ENCODE assay signal across 18 mouse cellular contexts in the genomic region with DNA sequence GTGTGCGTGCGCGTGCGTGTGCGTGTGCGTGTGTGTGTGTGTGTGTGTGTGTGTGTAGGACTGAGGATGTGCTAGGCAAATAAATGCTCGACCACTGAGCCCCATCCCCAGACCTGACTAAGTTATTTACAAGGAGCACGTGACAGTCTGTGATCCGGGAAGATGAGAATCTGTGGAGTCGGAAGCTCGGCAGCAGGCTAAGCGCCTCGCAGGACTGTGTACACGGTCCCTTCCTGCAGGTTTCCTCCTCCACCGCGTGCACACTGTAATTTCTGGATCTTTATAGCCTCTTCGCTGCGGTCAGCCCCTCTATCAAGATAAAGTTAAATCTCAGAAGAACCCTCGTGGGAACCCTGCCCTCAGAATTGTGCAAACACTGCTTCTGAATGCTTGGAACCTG. TPM values are rescaled to one million over a fixed set of nuclear protein-coding genes. Genes with fewer than 3 reads are reported as not detected.
DNase-seq lines count a peak whose midpoint lies in the region; ATAC-seq and TF ChIP-seq lines count a peak whose summit lies in the region.
"Had no signal": no experiment of that assay in that cellular context is flagged by ENCODE, and none has a peak within 500 bp of the region (broad histone marks: within the 10 kb centered on the region; RNA-seq: fewer than 3 reads in every experiment).

No protein-coding gene starts in this region.

- ATAC-seq in intestine, embryonic 14.5 days (replicated peaks; ENCODE audit: low FRiP score, low TSS enrichment, low read depth): peak; percentile 40; the same call in 1 of the 2 replicates
- no peak for ATAC-seq in intestine, postnatal 0 days
- peak; percentile 54; the same call in 1 of the 2 replicates for ATAC-seq in midbrain, embryonic 11.5 days (ENCODE audit: low FRiP score)
- ATAC-seq in midbrain, embryonic 13.5 days: peak; percentile 62; the same call in 1 of the 2 replicates
- ATAC-seq: Patski had no signal

- no peaks in the 10 kb centered on the region for H3K9me3 ChIP-seq in intestine, embryonic 14.5 days (ENCODE audit: control insufficient read depth, low read length)
- no peaks in the 10 kb centered on the region for H3K9me3 ChIP-seq in intestine, postnatal 0 days (ENCODE audit: control insufficient read depth)
- no peaks in the 10 kb centered on the region for H3K9me3 ChIP-seq in midbrain, embryonic 11.5 days (ENCODE audit: control insufficient read depth, low read length)
- no peaks in the 10 kb centered on the region for H3K9me3 ChIP-seq in midbrain, embryonic 10.5 days (replicated peaks)
- H3K9me3 ChIP-seq in midbrain, embryonic 13.5 days: no peaks in the 10 kb centered on the region
- H3K9me3 ChIP-seq: heart, embryonic 15.5 days had no signal

- no peak for DNase-seq in intestine, embryonic 14.5 days (ENCODE audit: low spot score)
- DNase-seq in midbrain, embryonic 11.5 days (ENCODE audit: low spot score, missing footprints): no peak
- DNase-seq in midbrain, embryonic 10.5 days (ENCODE audit: low spot score): no peak
- DNase-seq in thymus, adult 18-20 months: no peak
- DNase-seq in layer of hippocampus, postnatal 10 days (ENCODE audit: low spot score in 2 of 2): no peak
- DNase-seq: adrenal gland, postnatal 36 days; B cell, adult 2 months; cerebellum, adult 9-10 months; gastrocnemius, postnatal 10 days; heart, adult 18-20 months; kidney, postnatal 25 days; layer of hippocampus, adult 9-11 months; thymus, postnatal 4 days had no signal

- TF ChIP-seq CTCF in intestine, postnatal 0 days (IDR thresholded peaks at IDR 0.05; ENCODE audit: low read depth): no peak

- WGBS in intestine, embryonic 14.5 days: 51% methylated on average over 19 of the region's 19 CpGs
- 54% methylated on average over 19 of the region's 19 CpGs for WGBS in intestine, postnatal 0 days
- WGBS in midbrain, embryonic 11.5 days: 83% methylated on average over 19 of the region's 19 CpGs
- 89% methylated on average over 19 of the region's 19 CpGs for WGBS in midbrain, embryonic 10.5 days
- WGBS in midbrain, embryonic 13.5 days: 77% methylated on average over 19 of the region's 19 CpGs

- H3K4me1 ChIP-seq in intestine, embryonic 14.5 days (replicated peaks; ENCODE audit: control insufficient read depth, insufficient read depth, low read length): 0 out of 2 replicates have a peak, but pooled peaks cover under 1% of the 10 kb centered on the region
- H3K4me1 ChIP-seq in intestine, postnatal 0 days (replicated peaks; ENCODE audit: control insufficient read depth, insufficient read depth, low read length): no peaks in the 10 kb centered on the region
- peaks cover 1% of the 10 kb centered on the region; the same call in 1 of the 2 replicates for H3K4me1 ChIP-seq in midbrain, embryonic 11.5 days (ENCODE audit: control insufficient read depth, insufficient read depth, low read length)
- peaks cover 15% of the 10 kb centered on the region for H3K4me1 ChIP-seq in midbrain, embryonic 10.5 days
- peaks cover 6% of the 10 kb centered on the region for H3K4me1 ChIP-seq in midbrain, embryonic 13.5 days (replicated peaks)
- H3K4me1 ChIP-seq: heart, embryonic 15.5 days had no signal

- H3K4me2 ChIP-seq in intestine, embryonic 14.5 days (ENCODE audit: low read length): no peak overlapping the region
- no peak overlapping the region; the same call in 1 of the 2 replicates for H3K4me2 ChIP-seq in intestine, postnatal 0 days (replicated peaks; ENCODE audit: low read depth)
- H3K4me2 ChIP-seq in midbrain, embryonic 11.5 days: no peak overlapping the region
- H3K4me2 ChIP-seq in midbrain, embryonic 13.5 days (replicated peaks): 0 out of 2 replicates have a peak overlapping the region, but pooled peaks have one; percentile 11
- H3K4me2 ChIP-seq: heart, embryonic 15.5 days had no signal

- H3K4me3 ChIP-seq in intestine, embryonic 14.5 days (ENCODE audit: low read depth, low read length): no peak overlapping the region
- H3K4me3 ChIP-seq in intestine, postnatal 0 days (ENCODE audit: low read depth, low read length): no peak overlapping the region
- H3K4me3 ChIP-seq in midbrain, embryonic 11.5 days (ENCODE audit: low read depth, low read length): no peak overlapping the region
- H3K4me3 ChIP-seq in midbrain, embryonic 10.5 days: no peak overlapping the region
- no peak overlapping the region for H3K4me3 ChIP-seq in midbrain, embryonic 13.5 days (replicated peaks)
- H3K4me3 ChIP-seq: heart, embryonic 15.5 days had no signal

- no peak overlapping the region for H3K9ac ChIP-seq in intestine, embryonic 14.5 days (ENCODE audit: low read length)
- no peak overlapping the region for H3K9ac ChIP-seq in intestine, postnatal 0 days (ENCODE audit: low read depth, low read length)
- H3K9ac ChIP-seq in midbrain, embryonic 11.5 days (ENCODE audit: low read length): no peak overlapping the region
- H3K9ac ChIP-seq in midbrain, embryonic 13.5 days (replicated peaks): no peak overlapping the region
- H3K9ac ChIP-seq: heart, embryonic 15.5 days had no signal

- no peaks in the 10 kb centered on the region for H3K27me3 ChIP-seq in intestine, embryonic 14.5 days (replicated peaks; ENCODE audit: control insufficient read depth, insufficient read depth, low read length)
- no peaks in the 10 kb centered on the region for H3K27me3 ChIP-seq in intestine, postnatal 0 days (replicated peaks; ENCODE audit: control insufficient read depth, insufficient read depth, low read length)
- H3K27me3 ChIP-seq in midbrain, embryonic 11.5 days (ENCODE audit: control insufficient read depth, insufficient read depth, low read length): no peaks in the 10 kb centered on the region
- no peaks in the 10 kb centered on the region for H3K27me3 ChIP-seq in midbrain, embryonic 10.5 days (ENCODE audit: low read depth, poor library complexity, severe bottlenecking)
- H3K27me3 ChIP-seq in midbrain, embryonic 13.5 days: no peaks in the 10 kb centered on the region
- H3K27me3 ChIP-seq: heart, embryonic 15.5 days; Patski had no signal

- H3K36me3 ChIP-seq in intestine, embryonic 14.5 days (ENCODE audit: control insufficient read depth, insufficient read depth, low read length): no peaks in the 10 kb centered on the region
- H3K36me3 ChIP-seq in intestine, postnatal 0 days (ENCODE audit: control insufficient read depth, insufficient read depth): no peaks in the 10 kb centered on the region
- no peaks in the 10 kb centered on the region; the same call in 1 of the 2 replicates for H3K36me3 ChIP-seq in midbrain, embryonic 11.5 days (ENCODE audit: control insufficient read depth, insufficient read depth, low read length)
- H3K36me3 ChIP-seq in midbrain, embryonic 10.5 days: peaks cover 50% of the 10 kb centered on the region
- peaks cover 15% of the 10 kb centered on the region for H3K36me3 ChIP-seq in midbrain, embryonic 13.5 days
- H3K36me3 ChIP-seq: heart, embryonic 15.5 days had no signal

- H3K27ac ChIP-seq in intestine, embryonic 14.5 days (ENCODE audit: low read depth): no peak overlapping the region
- H3K27ac ChIP-seq in intestine, postnatal 0 days (ENCODE audit: low read depth, low read length): no peak overlapping the region
- H3K27ac ChIP-seq in midbrain, embryonic 11.5 days (ENCODE audit: low read depth, low read length): no peak overlapping the region
- H3K27ac ChIP-seq in midbrain, embryonic 10.5 days (replicated peaks): no peak overlapping the region
- no peak overlapping the region for H3K27ac ChIP-seq in midbrain, embryonic 13.5 days
- H3K27ac ChIP-seq: heart, embryonic 15.5 days had no signal

RNA-seq across cellular contexts. Expression of gene Lama1, which starts 18.4 kb away (rescaled TPM):
- 6.8 and 8.9 TPM in 2 replicates for polyA plus RNA-seq in intestine, embryonic 14.5 days (2014; fragmentation: Nextera tagmentation; extraction: Ambion mirVana)
- 0.66 and 1.1 TPM in 2 replicates for polyA plus RNA-seq in intestine, postnatal 0 days (2015; fragmentation: Nextera tagmentation; extraction: Ambion mirVana)
- 21.3 and 23.7 TPM in 2 replicates for polyA plus RNA-seq in midbrain, embryonic 11.5 days (2014; fragmentation: Nextera tagmentation; extraction: Ambion mirVana)
- 24.1 and 31.2 TPM in 2 replicates for polyA plus RNA-seq in midbrain, embryonic 10.5 days (2016; fragmentation: Nextera tagmentation; extraction: Ambion mirVana)
- 7.3 and 10.3 TPM in 2 replicates for polyA plus RNA-seq in midbrain, embryonic 13.5 days (2015; fragmentation: Nextera tagmentation; extraction: Ambion mirVana)
- 1 to 10 TPM; 8.1 to 8.2 TPM for total RNA-seq in layer of hippocampus, postnatal 10 days (2021)
- total RNA-seq: hematopoietic stem cell, adult 5-6 weeks had no signal
